Mouse (Mus musculus) brain, embryonic 14.5 days (tissue): ENCODE results near the gene Tfe3. TPM values are rescaled to one million over a fixed set of nuclear protein-coding genes. Genes with fewer than 3 reads are reported as not detected.
"Not testable (repeated sequence)": the region's sequence is repeated elsewhere in the genome, so short reads cannot be mapped to it uniquely, and the experiment has no call there.

Experiments used
- DNase-seq: peaks from one replicate; pipeline ENCODE4 v3.0.0-alpha.2; 2011; ENCODE audit warnings: low read depth
- CTCF ChIP-seq: fragments of 200-500 bp; IDR thresholded peaks from 2 replicates; pipeline ENCODE4 v1.5.1; 2012; ENCODE audit warnings: inconsistent platforms, mild to moderate bottlenecking, moderate library complexity, borderline replicate concordance; ENCODE audit not compliant: insufficient read depth, insufficient read length; ENCODE audit errors: extremely low read depth
- POLR2A ChIP-seq: fragments of 200-500 bp; IDR thresholded peaks from 2 replicates; pipeline ENCODE4 v1.6.1; 2012; ENCODE audit warnings: mild to moderate bottlenecking, inconsistent platforms, borderline replicate concordance; ENCODE audit not compliant: poor library complexity, insufficient read depth, insufficient read length, severe bottlenecking; ENCODE audit errors: extremely low read depth
- polyA plus RNA-seq: library from polyadenylated mRNA; depleted of rRNA; stranded (reverse); fragments of >200 nt; gene quantifications from 2 replicates; pipeline ENCODE4 v1.2.3, GENCODE M21; 2012; rRNA removed

Gene Tfe3
- polyA plus RNA-seq, 1 experiment = 22.6 TPM

DNA sequence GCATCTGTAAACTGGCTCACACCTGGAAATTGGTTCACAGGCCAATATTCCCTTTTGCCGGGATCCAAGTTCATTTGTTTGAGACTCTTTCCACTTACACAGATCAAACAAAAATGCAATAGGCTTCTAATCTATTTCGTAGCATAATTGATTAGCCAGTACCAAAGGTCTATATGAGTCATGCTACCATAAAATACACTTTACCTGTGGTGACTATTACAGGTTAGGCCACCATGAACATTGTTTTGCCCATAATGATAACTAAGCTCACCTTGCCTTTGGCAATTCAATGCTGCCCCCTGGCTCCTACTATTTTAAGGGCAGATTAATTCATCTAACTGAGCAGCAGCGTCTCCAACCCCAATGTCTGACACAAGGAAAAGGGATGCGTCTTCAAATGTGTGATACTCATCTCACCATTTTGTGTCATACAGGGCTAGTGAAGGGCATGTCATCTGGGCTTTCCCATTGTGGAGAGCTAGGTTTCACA is 20.3 kb downstream of the Tfe3 start:
- no peak for DNase-seq
- TF ChIP-seq CTCF = no peak
- no peak for TF ChIP-seq POLR2A

DNA sequence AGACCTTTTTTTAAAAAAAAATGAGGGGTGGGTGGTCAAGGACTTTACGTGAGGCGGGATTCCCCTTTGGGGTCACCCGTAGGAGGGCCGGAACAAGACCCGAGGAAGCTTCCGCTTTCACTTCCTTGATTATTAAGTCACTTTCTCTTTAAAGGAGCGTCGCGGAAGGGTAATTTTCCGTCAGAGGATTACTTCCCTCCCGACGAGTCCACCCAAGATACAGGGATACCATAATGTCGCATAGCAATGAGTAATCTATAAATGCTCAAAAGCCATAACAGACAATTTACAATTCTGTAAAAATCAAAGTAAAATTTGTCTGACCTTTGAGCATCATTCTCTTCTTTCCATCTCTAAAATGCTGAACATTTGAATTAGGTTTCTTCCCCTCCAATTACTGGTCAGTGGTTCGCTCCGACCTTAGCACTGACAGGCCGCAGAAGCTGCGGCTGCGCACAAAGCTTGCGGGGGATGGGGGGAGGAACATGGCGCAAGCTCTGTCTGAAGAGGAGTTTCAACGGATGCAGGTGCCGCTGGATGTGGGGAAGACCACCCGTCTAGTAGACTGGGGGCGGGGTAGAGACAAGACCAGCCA is 27.3 kb downstream of the Tfe3 start, which contains the start of gene Gripap1:
Gripap1 (plus strand) TSS at position 224 of the 595 bp plus-strand sequence.
- DNase-seq = peak; percentile 97
- peak; percentile 42; the same call in 1 of the 2 replicates for TF ChIP-seq POLR2A
- TF ChIP-seq CTCF = no peak

DNA sequence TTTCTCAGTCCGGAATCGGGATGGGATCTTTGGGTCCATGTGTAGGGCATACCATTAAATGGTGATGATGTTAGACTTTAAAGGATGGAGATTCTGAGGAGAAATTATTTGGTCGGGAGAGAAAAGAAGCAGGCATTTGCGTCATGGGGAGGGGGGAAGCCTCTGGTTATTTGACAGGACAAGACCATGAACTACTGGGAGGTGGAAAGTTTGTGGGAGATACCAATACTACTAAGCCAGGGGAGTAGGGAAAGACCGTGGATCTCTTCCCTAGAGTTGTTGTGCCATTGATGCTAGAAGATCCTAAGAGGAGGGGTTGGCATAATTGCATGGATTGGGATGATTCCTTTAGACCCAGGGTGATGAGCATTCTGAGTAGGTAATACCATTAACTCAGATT is 27.9 kb downstream of the Tfe3 start:
- DNase-seq = peak; percentile 22

DNA sequence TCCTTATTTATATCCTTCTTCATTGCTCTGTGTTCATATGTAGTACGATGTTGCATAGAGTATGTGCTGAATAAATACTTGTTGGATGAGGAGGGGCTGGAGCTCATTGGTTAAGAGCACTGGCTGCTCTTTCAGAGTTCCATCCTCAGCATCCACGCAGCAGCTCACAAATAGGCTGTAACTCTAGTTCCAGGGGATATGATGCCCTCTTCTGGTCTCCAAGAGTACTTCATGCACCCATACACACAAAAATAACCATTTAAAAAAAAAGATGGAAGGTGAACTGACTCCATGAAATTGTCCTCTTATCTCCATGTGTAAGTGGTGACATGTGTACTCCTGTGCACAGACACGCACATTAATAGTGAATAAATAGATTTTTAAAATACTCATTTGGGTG is 31.0 kb downstream of the Tfe3 start:
- no peak for TF ChIP-seq POLR2A
- peak; percentile 34; the same call in 1 of the 2 replicates for TF ChIP-seq CTCF
- DNase-seq = peak; percentile 55

More for the DNA sequence above, 27.9 kb downstream of the Tfe3 start:
- TF ChIP-seq POLR2A (no peak), CTCF (no peak)

DNA sequence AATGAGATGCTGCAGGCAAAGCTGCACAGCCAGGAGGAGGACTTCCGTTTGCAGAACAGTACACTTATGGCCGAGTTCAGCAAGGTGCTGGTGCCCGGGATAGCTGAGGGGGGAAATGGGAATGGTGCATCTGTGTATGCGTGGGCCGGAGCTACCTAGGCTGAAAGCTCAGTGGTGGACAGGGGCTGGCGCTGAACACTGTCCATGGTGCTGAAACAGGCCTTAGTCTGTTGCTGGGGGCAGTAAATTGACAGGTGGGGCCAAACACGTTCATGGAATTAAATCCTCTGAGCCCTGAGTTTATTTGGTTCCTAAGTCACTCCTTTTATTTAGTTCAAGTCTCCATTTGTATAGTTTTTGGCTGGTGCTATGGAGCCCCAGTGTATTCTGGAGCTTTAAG is 32.7 kb downstream of the Tfe3 start:
- peak; percentile 3 for DNase-seq
- no peak for TF ChIP-seq CTCF

DNA sequence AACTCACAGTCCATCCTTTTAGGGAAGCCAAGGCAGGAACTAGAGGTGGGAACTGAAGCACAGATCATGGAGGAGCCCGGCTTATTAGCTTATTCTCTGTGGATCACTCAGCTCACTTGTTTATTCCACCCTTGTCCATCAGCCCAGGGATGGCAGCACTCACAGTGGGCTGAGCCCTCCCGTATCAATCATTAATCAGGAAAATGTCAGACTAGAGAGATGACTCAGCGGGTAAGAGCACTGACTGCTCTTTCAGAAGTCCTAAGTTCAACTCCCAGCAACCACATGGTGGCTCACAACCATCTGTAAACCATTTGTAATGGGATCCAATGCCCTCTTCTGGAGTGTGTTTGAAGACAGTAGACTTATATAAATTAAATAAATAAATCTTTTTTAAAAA is 35.0 kb downstream of the Tfe3 start:
- DNase-seq = no peak
- no peak for TF ChIP-seq POLR2A
- no peak for TF ChIP-seq CTCF

DNA sequence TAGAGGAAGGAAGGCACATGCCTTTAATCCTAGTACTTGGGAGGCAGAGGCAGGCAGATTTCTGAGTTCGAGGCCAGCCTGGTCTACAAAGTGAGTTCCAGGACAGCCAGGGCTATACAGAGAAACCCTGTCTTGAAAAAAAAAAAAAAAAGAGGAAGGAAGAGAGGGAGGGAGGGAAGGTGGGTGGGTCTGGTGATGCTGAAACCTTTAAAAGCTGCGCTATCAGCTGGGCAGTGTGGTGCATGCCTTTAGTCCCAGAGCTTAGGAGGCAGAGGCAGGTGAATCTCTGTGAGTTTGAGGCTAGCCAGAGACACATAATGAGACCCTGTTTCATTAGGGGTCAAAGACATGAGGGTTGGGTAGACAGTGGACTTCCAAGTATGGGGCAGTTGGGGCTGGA is 39.8 kb downstream of the Tfe3 start:
- not testable (repeated sequence) for DNase-seq

DNA sequence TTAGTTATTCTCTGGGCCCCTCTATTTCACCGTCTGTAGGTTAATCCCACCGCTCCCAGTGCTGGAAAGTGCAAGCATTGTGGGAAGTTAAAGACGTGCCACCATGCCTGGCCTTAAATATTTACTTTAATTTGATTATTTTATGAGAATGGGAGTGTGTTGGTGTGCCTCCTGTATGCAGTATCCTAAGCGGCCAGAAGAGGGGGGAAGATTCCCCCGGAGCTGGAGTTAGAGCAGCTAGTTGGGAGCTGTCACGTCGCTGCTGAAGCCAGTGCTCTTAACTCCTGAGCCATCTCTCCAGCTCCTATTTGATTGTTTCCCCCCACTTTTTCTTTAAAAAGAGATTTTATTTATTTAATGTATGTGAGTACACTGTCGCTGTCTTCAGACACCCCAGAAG is 52.7 kb downstream of the Tfe3 start:
- peak; percentile 13 for DNase-seq
- peak; percentile 18; the same call in 1 of the 2 replicates for TF ChIP-seq CTCF

DNA sequence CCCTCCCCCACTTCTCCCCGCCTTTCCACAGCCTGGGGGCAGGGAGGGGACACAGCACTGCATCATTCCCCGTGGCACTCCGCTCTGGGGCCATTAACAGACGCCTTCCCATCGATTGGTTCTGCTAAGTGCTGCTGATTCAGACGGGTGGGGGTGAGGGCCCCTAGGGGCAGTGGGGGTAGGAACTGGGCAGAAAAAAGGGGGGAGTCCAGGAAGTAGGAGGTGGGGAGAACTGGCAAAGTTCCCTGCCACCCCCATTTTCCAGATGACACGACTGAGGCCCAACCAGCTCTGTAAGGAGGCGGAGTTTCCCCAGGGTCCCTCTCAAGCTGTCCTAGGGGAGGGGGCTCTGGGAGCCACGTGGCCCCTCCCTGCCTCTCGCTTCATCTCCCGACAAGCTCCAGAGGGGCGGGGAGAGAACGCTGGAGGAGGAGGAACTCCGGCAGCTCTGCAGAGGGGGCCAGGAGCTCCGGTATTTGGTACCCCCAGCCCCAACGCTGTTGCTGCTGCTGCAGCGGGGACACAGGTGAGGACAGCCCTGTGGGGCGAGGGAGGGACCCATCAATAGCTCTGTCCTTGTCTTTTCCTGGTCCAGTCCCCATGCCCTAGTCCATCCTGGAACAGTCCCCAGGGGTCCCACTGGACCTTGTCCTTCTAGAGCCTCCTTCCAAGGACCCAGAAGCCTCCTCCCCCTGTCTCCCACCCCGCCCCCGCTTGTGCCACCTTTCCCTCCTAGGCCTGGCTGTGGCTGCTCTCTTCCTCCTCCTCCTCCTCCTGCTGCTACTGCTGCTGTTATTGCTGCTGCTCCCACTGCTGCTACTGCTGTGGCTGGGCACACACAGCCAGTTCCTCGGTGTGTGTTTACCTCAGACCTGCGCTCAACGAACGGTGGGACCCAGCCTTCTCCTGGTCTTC is 59.8 kb downstream of the Tfe3 start, which contains the start of gene Kcnd1:
Kcnd1 (plus strand) TSS at position 425 of the 915 bp plus-strand sequence.
- DNase-seq = peak; percentile 43
- no peak for TF ChIP-seq POLR2A
- no peak for TF ChIP-seq CTCF

Other genes starting within 250 kb of the Tfe3 start
- gene Foxp3, start 188.9 kb upstream of the Tfe3 start, polyA plus RNA-seq = 0.07 and 0.13 TPM in 2 replicates
- 9.6 and 9.8 TPM in 2 replicates for gene Ppp1r3f, start 188.3 kb upstream of the Tfe3 start, polyA plus RNA-seq
- gene Ccdc22, start 157.0 kb upstream of the Tfe3 start, polyA plus RNA-seq = 26.8 and 35.3 TPM in 2 replicates
- gene Cacna1f, start 155.5 kb upstream of the Tfe3 start, polyA plus RNA-seq = 0.15 and 0.36 TPM in 2 replicates
- 160 and 180 TPM in 2 replicates for gene Syp, start 124.1 kb upstream of the Tfe3 start, polyA plus RNA-seq
- gene Prickle3, start 105.3 kb upstream of the Tfe3 start, polyA plus RNA-seq = 3.3 and 3.4 TPM in 2 replicates
- 42.9 and 51.1 TPM in 2 replicates for gene Plp2, start 91.2 kb upstream of the Tfe3 start, polyA plus RNA-seq
- gene Magix, start 81.3 kb upstream of the Tfe3 start, polyA plus RNA-seq = 0.14 and 0.21 TPM in 2 replicates
- gene Gpkow, start 65.4 kb upstream of the Tfe3 start, polyA plus RNA-seq = 24.5 and 28.2 TPM in 2 replicates
- gene Wdr45, start 48.2 kb upstream of the Tfe3 start, polyA plus RNA-seq = 42.1 and 47.1 TPM in 2 replicates
- gene Gm45208, start 40.3 kb upstream of the Tfe3 start, polyA plus RNA-seq = 0.33 and 0.63 TPM in 2 replicates
- gene Praf2, start 34.1 kb upstream of the Tfe3 start, polyA plus RNA-seq = 95.6 and 106 TPM in 2 replicates
- gene Ccdc120, start 11.7 kb upstream of the Tfe3 start, polyA plus RNA-seq = 86.8 and 89.7 TPM in 2 replicates
- 85.4 and 86.1 TPM in 2 replicates for gene Gripap1, start 27.2 kb downstream of the Tfe3 start, polyA plus RNA-seq
- gene Kcnd1, start 59.7 kb downstream of the Tfe3 start, polyA plus RNA-seq = 5.7 and 6.2 TPM in 2 replicates
- gene Otud5, start 78.8 kb downstream of the Tfe3 start, polyA plus RNA-seq = 42.4 and 56.4 TPM in 2 replicates
- 19.8 and 23.3 TPM in 2 replicates for gene Pim2, start 115.7 kb downstream of the Tfe3 start, polyA plus RNA-seq
- gene Slc35a2, start 121.5 kb downstream of the Tfe3 start, polyA plus RNA-seq = 41.0 and 60.1 TPM in 2 replicates
- gene Pqbp1, start 136.7 kb downstream of the Tfe3 start, polyA plus RNA-seq = 191 and 193 TPM in 2 replicates
- 55.5 and 65.5 TPM in 2 replicates for gene Timm17b, start 136.8 kb downstream of the Tfe3 start, polyA plus RNA-seq
- not detected in 2 replicates for gene Gm10491, start 145.3 kb downstream of the Tfe3 start, polyA plus RNA-seq
- gene Gm10490, start 147.0 kb downstream of the Tfe3 start, polyA plus RNA-seq = not detected in 2 replicates
- gene Pcsk1n, start 157.3 kb downstream of the Tfe3 start, polyA plus RNA-seq = 88.1 and 140 TPM in 2 replicates
- 0.06 TPM in 1 of 2 replicates, not detected in the other for gene Eras, start 166.0 kb downstream of the Tfe3 start, polyA plus RNA-seq
- gene Hdac6, start 185.3 kb downstream of the Tfe3 start, polyA plus RNA-seq = 114 and 119 TPM in 2 replicates
- 0.29 and 0.44 TPM in 2 replicates for gene Gata1, start 215.5 kb downstream of the Tfe3 start, polyA plus RNA-seq